Mouse (Mus musculus) right cerebral cortex, adult 2 months (tissue): ENCODE data around the gene Zfp534.
"Not testable (repeated sequence)": the region's sequence is repeated elsewhere in the genome, so short reads cannot be mapped to it uniquely, and the experiment has no call there.

Source experiments
- DNase-seq, 2 experiments: peaks; one replicate each; pipeline ENCODE4 v3.0.0; 2021 to 2022; ENCODE audit warnings: low spot score in 2 of 2

Gene Zfp534

DNA sequence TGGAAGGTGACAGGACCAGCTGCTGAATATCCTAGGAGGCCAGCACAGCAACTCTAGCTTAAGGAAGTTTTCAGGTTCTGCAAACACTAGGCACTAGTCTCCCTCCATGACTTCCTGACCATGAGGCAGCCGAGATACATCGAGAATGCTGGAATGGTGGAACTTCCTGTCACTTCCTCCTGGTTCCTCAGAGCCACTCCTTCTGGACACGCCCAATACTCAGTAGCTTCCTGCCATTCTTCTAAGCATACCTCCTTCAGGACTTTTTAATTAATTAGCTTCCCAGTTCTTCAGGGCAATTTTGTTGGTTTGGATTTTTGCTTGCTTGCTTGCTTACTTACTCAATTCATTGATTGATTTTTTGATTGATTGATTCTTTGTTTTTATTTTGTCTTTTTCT, at the start of gene Zfp534:
Zfp534 (minus strand) TSS at position 101 of the 400 bp plus-strand sequence.
- not testable (repeated sequence) for DNase-seq

DNA sequence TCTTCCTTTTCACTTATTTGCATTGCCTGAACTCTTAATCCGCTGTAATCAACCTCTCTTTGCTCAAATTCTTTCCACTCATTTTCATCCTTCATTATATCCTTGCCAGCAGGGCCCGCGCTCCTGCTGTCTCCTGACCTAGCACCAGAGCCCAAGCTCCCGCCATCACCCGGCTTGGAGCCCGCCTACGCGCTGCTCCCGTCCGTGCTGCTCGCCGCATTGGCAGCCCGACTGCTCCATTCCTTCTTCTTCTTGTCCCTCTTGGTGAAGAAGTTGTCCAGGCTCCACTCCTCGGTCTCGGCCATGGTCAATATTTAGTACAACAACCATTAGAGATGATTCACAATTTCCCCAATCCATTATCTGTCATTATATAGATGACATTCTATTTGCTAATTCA, 43.9 kb upstream of the Zfp534 start:
- DNase-seq, result not testable (repeated sequence)

DNA sequence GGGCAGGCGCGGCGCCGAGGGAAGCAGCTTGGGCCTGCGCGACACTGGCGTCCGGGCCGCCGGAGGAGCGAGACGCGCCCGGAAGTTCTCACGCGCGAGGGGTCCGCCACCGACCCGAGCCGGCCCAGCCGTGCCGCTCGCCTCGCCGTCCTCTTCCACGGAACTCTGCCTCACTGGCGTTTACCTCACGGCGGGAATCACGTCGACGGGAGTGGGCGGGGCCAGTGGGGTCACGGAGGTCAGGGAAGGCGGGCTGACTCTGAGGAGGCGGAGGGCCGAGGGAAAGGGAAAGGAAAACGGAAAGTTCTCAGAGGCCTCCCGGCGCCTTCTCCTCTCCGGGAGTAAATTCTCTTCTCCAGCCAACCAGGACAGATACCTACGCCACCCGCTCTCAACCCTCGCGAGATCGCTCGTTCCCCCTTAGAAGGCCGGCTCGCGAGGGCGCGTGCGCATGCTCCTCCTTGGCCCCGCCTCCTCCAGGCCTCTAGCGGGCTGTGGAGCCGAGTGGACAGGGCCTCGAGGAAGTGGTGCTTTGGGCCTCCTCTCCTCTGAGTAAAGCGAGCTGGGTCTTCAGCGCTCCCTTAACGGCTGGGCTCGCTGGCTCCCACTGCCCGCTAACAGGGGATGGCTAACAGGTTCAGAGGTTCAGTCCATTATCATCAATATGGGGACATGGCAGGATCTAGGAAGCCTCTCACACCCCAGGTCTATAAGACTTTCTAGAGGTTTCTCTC, 36.5 kb upstream of the Zfp534 start:
- not testable (repeated sequence) for DNase-seq

DNA sequence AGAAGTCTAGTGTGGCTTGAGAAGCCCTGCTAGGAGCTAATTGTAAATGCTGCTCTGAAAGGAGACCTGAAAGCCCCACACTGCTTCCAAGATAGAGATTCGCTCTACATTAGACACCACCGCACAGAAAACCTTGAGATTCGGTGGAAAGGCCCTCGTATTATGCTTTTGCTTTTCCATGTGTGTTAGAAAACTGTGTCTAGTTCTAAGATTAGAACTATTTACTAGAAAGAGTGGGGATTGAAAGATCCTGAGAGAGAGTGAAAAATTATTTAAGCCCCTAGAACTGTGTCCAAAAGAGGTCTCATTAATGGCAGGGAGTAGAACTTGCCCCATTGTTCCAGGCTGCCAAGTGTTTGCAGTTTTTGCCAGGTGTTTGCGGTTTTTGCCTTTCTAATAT, 47.1 kb downstream of the Zfp534 start:
- DNase-seq, result not testable (repeated sequence)

DNA sequence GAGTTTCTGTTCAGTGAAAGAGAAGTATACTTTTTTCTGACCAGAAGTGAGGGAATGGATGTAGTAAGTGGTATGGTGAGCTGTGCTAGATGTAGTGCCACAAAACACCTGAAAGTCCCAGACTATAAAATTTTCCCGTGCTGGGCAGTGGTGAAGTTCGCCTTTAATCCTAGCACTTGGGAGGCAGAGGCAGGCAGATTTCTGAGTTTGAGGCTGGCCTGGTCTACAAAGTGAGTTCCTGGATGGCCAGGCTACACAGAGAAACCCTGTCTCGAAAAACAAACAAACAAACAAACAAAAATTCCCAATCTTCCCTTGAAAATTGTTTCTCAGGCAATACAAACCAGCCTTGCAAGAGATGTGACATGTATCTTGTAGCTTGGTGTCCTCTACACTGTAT, 54.9 kb downstream of the Zfp534 start:
- not testable (repeated sequence) for DNase-seq

DNA sequence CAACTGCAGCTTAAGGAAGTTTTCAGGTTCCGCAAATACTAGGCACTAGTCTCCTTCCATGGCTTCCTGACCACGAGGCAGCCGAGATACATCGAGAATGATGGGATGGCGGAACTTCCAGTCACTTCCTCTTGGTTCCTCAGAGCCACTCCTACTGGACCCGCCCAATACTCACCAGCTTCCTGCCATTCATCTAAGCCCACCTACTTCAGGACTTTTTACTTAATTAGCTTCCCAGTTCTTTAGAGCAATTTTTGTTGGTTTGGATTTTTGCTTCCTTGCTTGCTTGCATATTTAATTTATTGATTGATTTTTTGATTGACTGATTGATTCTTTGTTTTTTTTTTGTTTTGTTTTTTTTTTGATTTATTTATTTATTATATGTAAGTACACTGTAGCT, 59.9 kb downstream of the Zfp534 start, which contains the start of gene Zfp979:
Zfp979 (minus strand) TSS at position 101 of the 400 bp plus-strand sequence.
- not testable (repeated sequence) for DNase-seq

DNA sequence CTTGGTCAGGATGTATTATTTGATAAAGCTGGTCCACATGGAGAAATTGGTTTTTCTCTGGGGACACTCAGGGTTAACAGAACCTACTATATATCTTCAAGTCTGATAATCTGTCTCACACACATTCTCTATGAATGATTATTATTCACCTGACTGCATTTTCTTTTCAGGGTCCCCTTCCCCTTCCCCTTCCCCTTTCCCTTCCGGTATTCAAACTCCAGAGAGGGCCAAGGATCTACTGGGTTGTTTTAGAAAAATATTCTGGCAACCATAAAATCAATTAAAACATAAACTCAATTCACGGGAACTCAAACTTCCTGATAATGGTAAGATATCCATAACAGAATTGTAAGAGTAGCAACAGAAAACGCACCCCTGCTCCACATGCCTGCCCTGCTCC, 60.4 kb downstream of the Zfp534 start:
- DNase-seq, result not testable (repeated sequence)

DNA sequence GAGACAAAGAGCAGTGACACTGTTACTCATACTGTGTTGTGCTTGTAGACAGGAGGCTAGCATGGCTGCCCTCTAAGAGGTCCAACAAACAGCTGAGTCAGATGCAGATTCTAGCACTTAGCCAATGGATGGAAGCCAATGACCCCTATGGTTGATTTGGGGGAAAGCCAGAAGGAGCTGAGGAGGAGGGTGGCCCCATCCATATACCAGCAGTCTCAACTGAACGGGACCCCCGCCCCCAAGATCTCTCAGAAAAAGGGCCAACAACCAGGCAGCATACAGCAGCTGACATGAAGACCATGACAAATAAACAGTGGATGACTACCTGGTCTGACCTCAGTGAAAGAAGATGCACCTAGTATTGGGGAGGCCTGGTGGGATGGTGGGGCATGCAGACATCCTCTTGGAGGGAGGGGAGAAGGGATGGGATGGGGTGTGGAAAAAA, 68.5 kb downstream of the Zfp534 start:
- DNase-seq, result not testable (repeated sequence)
